Mouse (Mus musculus) hindbrain, embryonic 16.5 days (tissue): Measurements from ENCODE around the gene Gm14444. TPM values are rescaled to one million over a fixed set of nuclear protein-coding genes. Genes with fewer than 3 reads are reported as not detected.
"Not testable (repeated sequence)": the region's sequence is repeated elsewhere in the genome, so short reads cannot be mapped to it uniquely, and the experiment has no call there.

Experiments
- ATAC-seq: fragments of 200-750 bp; cut with Nextera tagmentation; 2 replicates; pipeline ENCODE4 v1.8.0; 2017; ENCODE audit warnings: moderate TSS enrichment, moderate library complexity
- H3K27ac ChIP-seq: fragments of 300-500 bp; sonication (generic); 2 replicates; pipeline ENCODE4 v1.5.1; 2014; ENCODE audit warnings: low read depth, mild to moderate bottlenecking, control low read depth, low read length, moderate library complexity
- H3K27me3 ChIP-seq: fragments of 300-500 bp; sonication (generic); replicated peaks from 2 replicates; pipeline ENCODE4 v1.6.1; 2014; ENCODE audit warnings: low read length; ENCODE audit not compliant: control insufficient read depth, insufficient read depth
- H3K36me3 ChIP-seq: fragments of 300-500 bp; sonication (generic); 2 replicates; pipeline ENCODE4 v1.6.1; 2014; ENCODE audit warnings: mild to moderate bottlenecking, low read length, moderate library complexity, mixed read lengths; ENCODE audit not compliant: control insufficient read depth, insufficient read depth
- H3K4me1 ChIP-seq: fragments of 300-500 bp; sonication (generic); 2 replicates; pipeline ENCODE4 v1.6.1; 2014; ENCODE audit warnings: low read depth, low read length; ENCODE audit not compliant: control insufficient read depth, insufficient read depth
- H3K4me2 ChIP-seq: fragments of 300-500 bp; sonication (generic); 2 replicates; pipeline ENCODE4 v1.6.1; 2014; ENCODE audit warnings: mild to moderate bottlenecking, low read length, control low read depth, moderate library complexity
- H3K4me3 ChIP-seq: fragments of 300-500 bp; sonication (generic); 2 replicates; pipeline ENCODE4 v1.5.1; 2014; ENCODE audit warnings: mild to moderate bottlenecking, low read length, control low read depth, moderate library complexity
- H3K9ac ChIP-seq: fragments of 300-500 bp; sonication (generic); 2 replicates; pipeline ENCODE4 v1.6.1; 2014; ENCODE audit warnings: low read depth, mild to moderate bottlenecking, control low read depth, low read length, moderate library complexity
- H3K9me3 ChIP-seq: fragments of 300-500 bp; sonication (generic); 2 replicates; pipeline ENCODE4 v1.6.1; 2014; ENCODE audit warnings: mild to moderate bottlenecking, low read length, moderate library complexity; ENCODE audit not compliant: control insufficient read depth
- WGBS: fragments of 180-500 bp; shearing (Covaris S2); extraction: QIAGEN DNeasy Blood & Tissue Kit; methylation state at CpG from one replicate; pipeline ENCODE4 v1.1.7; 2014; 5-methylcytosine and 5-hydroxymethylcytosine counted together
- polyA plus RNA-seq: library from polyadenylated mRNA; unstranded; fragments of >200 nt; fragmentation: Nextera tagmentation; extraction: Ambion mirVana; gene quantifications from 2 replicates; pipeline ENCODE4 v1.2.1, GENCODE M21; 2015

The Gm14444 gene
- 0.13 TPM in 1 of 2 replicates, not detected in the other for polyA plus RNA-seq

DNA sequence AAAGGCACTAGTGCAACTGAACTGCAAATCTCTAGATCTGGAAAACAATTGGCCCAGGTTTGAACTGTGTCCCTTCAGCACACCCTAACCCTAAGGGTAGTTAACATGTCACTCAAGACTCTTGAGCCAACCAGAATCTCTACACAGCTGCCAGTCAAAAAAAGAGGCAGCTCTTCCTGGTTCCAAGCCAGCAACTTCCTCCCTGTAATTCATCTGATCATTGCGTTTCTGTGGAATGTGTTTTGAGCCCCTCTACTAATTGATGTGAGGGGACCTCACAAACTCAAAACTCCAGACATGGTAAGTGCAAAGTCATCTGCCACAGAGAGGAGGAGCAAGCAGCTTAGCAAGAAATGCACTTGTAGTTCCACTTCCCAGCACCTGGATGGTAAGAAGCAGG lies at the start of gene Gm14444:
Gm14444 (plus strand) TSS at position 220 of the 400 bp plus-strand sequence.
- H3K9me3 ChIP-seq, H3K27ac ChIP-seq, H3K9ac ChIP-seq, H3K4me1 ChIP-seq, H3K36me3 ChIP-seq, H3K4me2 ChIP-seq, H3K4me3 ChIP-seq, ATAC-seq, H3K27me3 ChIP-seq: not testable (repeated sequence)
- 72% methylated on average over 1 of the region's 1 CpGs for WGBS

DNA sequence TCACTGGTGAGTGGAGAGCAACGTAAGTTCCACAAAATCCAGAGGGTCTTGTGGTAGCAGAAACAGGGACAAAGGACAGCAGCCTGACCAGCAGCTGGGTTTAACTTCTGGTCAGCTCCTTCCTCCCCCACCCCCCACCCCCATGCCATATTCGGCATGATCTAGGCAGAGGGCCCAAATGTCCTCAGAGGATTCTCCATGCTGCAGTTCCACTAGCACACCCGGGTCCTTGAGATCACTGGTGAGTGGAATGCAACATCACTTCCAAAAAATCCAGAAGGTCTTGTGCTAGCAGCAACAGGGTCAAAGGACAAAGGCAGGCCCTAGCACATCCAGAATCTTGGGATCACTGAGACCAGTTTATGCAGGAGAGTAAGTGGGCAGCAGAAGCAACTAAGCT lies 44.6 kb upstream of the Gm14444 start:
- not testable (repeated sequence) for ATAC-seq, H3K4me1 ChIP-seq, H3K27ac ChIP-seq, H3K9ac ChIP-seq, H3K9me3 ChIP-seq, H3K36me3 ChIP-seq, H3K27me3 ChIP-seq, H3K4me3 ChIP-seq, H3K4me2 ChIP-seq
- WGBS, result 78% methylated on average over 3 of the region's 3 CpGs

DNA sequence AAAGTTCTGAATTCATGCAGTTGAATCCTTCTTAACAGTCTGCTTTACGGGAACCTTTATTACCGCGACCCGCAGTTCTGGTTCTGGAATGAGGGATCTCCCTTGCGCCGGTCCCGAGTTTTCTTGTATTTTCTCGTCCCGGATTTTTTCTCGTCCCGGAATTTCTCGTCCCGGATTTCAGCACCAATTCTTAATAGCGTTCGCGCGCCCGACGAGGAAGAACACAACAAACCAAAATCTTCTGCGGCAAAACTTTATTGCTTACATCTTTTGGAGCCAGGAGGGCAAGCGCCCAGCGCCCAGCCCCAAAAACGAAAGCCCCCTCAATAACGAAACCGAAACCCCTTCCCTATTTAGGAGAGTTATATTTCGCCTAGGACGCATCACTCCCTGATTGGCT lies 34.2 kb downstream of the Gm14444 start:
- not testable (repeated sequence) for ATAC-seq, H3K27me3 ChIP-seq, H3K4me3 ChIP-seq, H3K36me3 ChIP-seq, H3K4me1 ChIP-seq, H3K4me2 ChIP-seq, H3K9me3 ChIP-seq, H3K27ac ChIP-seq, H3K9ac ChIP-seq
- 96% methylated on average over 26 of the region's 27 CpGs for WGBS

DNA sequence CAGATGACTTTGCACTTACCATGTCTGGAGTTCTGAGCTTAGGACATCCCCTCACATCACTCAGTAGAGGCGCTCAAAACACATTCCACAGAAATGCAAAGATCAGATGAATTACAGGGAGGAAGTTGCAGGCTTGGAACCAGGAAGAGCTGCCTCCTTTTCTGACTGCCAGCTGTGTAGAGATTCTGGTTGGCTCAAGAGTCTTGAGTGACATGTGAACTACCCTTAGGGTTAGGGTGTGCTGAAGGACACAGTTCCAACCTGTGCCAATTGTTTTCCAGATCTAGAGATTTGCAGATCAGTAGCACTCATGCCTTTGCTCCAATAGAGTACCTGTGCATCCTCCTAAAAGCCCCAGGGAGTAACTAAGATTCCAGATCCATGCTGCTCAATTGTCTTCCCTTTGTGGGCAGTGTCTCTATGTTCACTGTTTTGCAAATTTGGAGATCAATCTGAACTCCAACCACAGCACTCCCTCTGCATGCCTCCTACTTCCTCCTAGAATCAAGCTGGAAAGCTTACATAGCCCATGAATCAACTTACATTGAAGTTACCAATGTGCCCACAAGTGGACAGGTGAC lies 57.7 kb downstream of the Gm14444 start, which contains the start of gene Gm14393:
Gm14393 (minus strand) TSS at position 101 of the 581 bp plus-strand sequence.
- WGBS, result 85% methylated on average over 1 of the region's 1 CpGs
- not testable (repeated sequence) for H3K4me1 ChIP-seq, H3K27ac ChIP-seq, H3K9ac ChIP-seq, ATAC-seq, H3K4me3 ChIP-seq, H3K9me3 ChIP-seq, H3K27me3 ChIP-seq, H3K4me2 ChIP-seq, H3K36me3 ChIP-seq

Other genes starting within 250 kb of the Gm14444 start
- 7.3 and 7.5 TPM in 2 replicates for gene Edn3, start 249.6 kb upstream of the Gm14444 start, polyA plus RNA-seq
- gene Gm14393, start 57.5 kb downstream of the Gm14444 start, polyA plus RNA-seq, result 0.62 TPM in 1 of 2 replicates, not detected in the other
- gene Gm14399, start 131.8 kb downstream of the Gm14444 start, polyA plus RNA-seq, result 4.7 and 5.3 TPM in 2 replicates
- 0.99 and 1.1 TPM in 2 replicates for gene Gm14443, start 165.6 kb downstream of the Gm14444 start, polyA plus RNA-seq
- 10.8 and 11.9 TPM in 2 replicates for gene Gm14391, start 196.7 kb downstream of the Gm14444 start, polyA plus RNA-seq